Mouse (Mus musculus): ENCODE data around the gene Ell2. TPM values are rescaled to one million over a fixed set of nuclear protein-coding genes. Genes with fewer than 3 reads are reported as not detected.

Ell2 gene
- polyA plus RNA-seq, 2 experiments = 7.7 to 9.4 TPM

- no peaks in the 10 kb centered on the region for H3K27me3 ChIP-seq (ENCODE audit: control insufficient read depth, insufficient read depth, low read length)
- no peak for ATAC-seq (ENCODE audit: low FRiP score, low read depth)
- H3K27ac ChIP-seq (replicated peaks; ENCODE audit: low read depth, low read length) = no peak overlapping the region
- H3K9ac ChIP-seq (ENCODE audit: low read depth, low read length, severe bottlenecking) = no peak overlapping the region
- WGBS = 67% methylated on average over 3 of the region's 3 CpGs
- H3K36me3 ChIP-seq (ENCODE audit: control insufficient read depth, insufficient read depth, low read length) = no peaks in the 10 kb centered on the region
- H3K4me1 ChIP-seq (ENCODE audit: control insufficient read depth, insufficient read depth, low read length) = no peaks in the 10 kb centered on the region; the same call in 1 of the 2 replicates
- no peak for TF ChIP-seq POLR2A (IDR thresholded peaks at IDR 0.05; ENCODE audit: borderline replicate concordance, extremely low read depth, insufficient read depth, insufficient read length)
- no peak overlapping the region for H3K4me3 ChIP-seq (replicated peaks; ENCODE audit: low read length)
- no peak for DNase-seq (ENCODE audit: low spot score)
- H3K9me3 ChIP-seq (ENCODE audit: control insufficient read depth, low read length) = no peaks in the 10 kb centered on the region
- H3K4me2 ChIP-seq (replicated peaks; ENCODE audit: low read depth, low read length, severe bottlenecking) = no peak overlapping the region
Measured at GRCm38 (mm10) chr13:75740018-75740417, 33.5 kb downstream of the Ell2 start.

GRCm38 (mm10) chr13:75741119-75741518, 34.6 kb downstream of the Ell2 start:
- Histone ChIP-seq H3K27me3 (ENCODE audit: control insufficient read depth, insufficient read depth, low read length) (no peaks in the 10 kb centered on the region), H3K9me3 (ENCODE audit: control insufficient read depth, low read length) (no peaks in the 10 kb centered on the region), H3K4me1 (ENCODE audit: control insufficient read depth, insufficient read depth, low read length) (no peaks in the 10 kb centered on the region; the same call in 1 of the 2 replicates), H3K27ac (replicated peaks; ENCODE audit: low read depth, low read length) (no peak overlapping the region), H3K36me3 (ENCODE audit: control insufficient read depth, insufficient read depth, low read length) (no peaks in the 10 kb centered on the region), H3K4me3 (replicated peaks; ENCODE audit: low read length) (no peak overlapping the region), H3K9ac (ENCODE audit: low read depth, low read length, severe bottlenecking) (no peak overlapping the region), H3K4me2 (replicated peaks; ENCODE audit: low read depth, low read length, severe bottlenecking) (no peak overlapping the region)
- 83% methylated on average over 3 of the region's 3 CpGs for WGBS
- ATAC-seq (ENCODE audit: low FRiP score, low read depth) (no peak), DNase-seq (ENCODE audit: low spot score) (no peak)
- TF ChIP-seq POLR2A (IDR thresholded peaks at IDR 0.05; ENCODE audit: borderline replicate concordance, extremely low read depth, insufficient read depth, insufficient read length) = no peak

- 51% methylated on average over 12 of the region's 12 CpGs for WGBS
- Histone ChIP-seq H3K36me3 (ENCODE audit: control insufficient read depth, insufficient read depth, low read length) (no peaks in the 10 kb centered on the region), H3K9me3 (ENCODE audit: control insufficient read depth, low read length) (no peaks in the 10 kb centered on the region), H3K4me2 (replicated peaks; ENCODE audit: low read depth, low read length, severe bottlenecking) (no peak overlapping the region), H3K27ac (replicated peaks; ENCODE audit: low read depth, low read length) (no peak overlapping the region), H3K27me3 (ENCODE audit: control insufficient read depth, insufficient read depth, low read length) (no peaks in the 10 kb centered on the region), H3K9ac (ENCODE audit: low read depth, low read length, severe bottlenecking) (no peak overlapping the region), H3K4me1 (ENCODE audit: control insufficient read depth, insufficient read depth, low read length) (no peaks in the 10 kb centered on the region; the same call in 1 of the 2 replicates), H3K4me3 (replicated peaks; ENCODE audit: low read length) (no peak overlapping the region)
- no peak for DNase-seq (ENCODE audit: low spot score)
- TF ChIP-seq POLR2A (IDR thresholded peaks at IDR 0.05; ENCODE audit: borderline replicate concordance, extremely low read depth, insufficient read depth, insufficient read length) = no peak
- ATAC-seq (ENCODE audit: low FRiP score, low read depth) = no peak
Measured at GRCm38 (mm10) chr13:75741736-75742729, 35.5 kb downstream of the Ell2 start.

- no peak for TF ChIP-seq POLR2A (IDR thresholded peaks at IDR 0.05; ENCODE audit: borderline replicate concordance, extremely low read depth, insufficient read depth, insufficient read length)
- ATAC-seq (ENCODE audit: low FRiP score, low read depth) = no peak
- no peaks in the 10 kb centered on the region for H3K9me3 ChIP-seq (ENCODE audit: control insufficient read depth, low read length)
Measured at GRCm38 (mm10) chr13:75742970-75743369, 36.4 kb downstream of the Ell2 start.

GRCm38 (mm10) chr13:75744065-75744464, 37.5 kb downstream of the Ell2 start:
- H3K27ac ChIP-seq (replicated peaks; ENCODE audit: low read depth, low read length) = no peak overlapping the region
- no peak overlapping the region for H3K4me3 ChIP-seq (replicated peaks; ENCODE audit: low read length)
- H3K4me1 ChIP-seq (ENCODE audit: control insufficient read depth, insufficient read depth, low read length) = no peaks in the 10 kb centered on the region; the same call in 1 of the 2 replicates
- H3K36me3 ChIP-seq (ENCODE audit: control insufficient read depth, insufficient read depth, low read length) = no peaks in the 10 kb centered on the region
- DNase-seq (ENCODE audit: low spot score) (no peak), ATAC-seq (ENCODE audit: low FRiP score, low read depth) (no peak)
- H3K9me3 ChIP-seq (ENCODE audit: control insufficient read depth, low read length) = no peaks in the 10 kb centered on the region
- no peak for TF ChIP-seq POLR2A (IDR thresholded peaks at IDR 0.05; ENCODE audit: borderline replicate concordance, extremely low read depth, insufficient read depth, insufficient read length)
- H3K9ac ChIP-seq (ENCODE audit: low read depth, low read length, severe bottlenecking) = no peak overlapping the region
- no peak overlapping the region for H3K4me2 ChIP-seq (replicated peaks; ENCODE audit: low read depth, low read length, severe bottlenecking)
- no peaks in the 10 kb centered on the region for H3K27me3 ChIP-seq (ENCODE audit: control insufficient read depth, insufficient read depth, low read length)
- WGBS = 90% methylated on average over 4 of the region's 4 CpGs

More at GRCm38 (mm10) chr13:75742970-75743369, 36.4 kb downstream of the Ell2 start:
- Histone ChIP-seq H3K27ac (replicated peaks; ENCODE audit: low read depth, low read length) (no peak overlapping the region), H3K27me3 (ENCODE audit: control insufficient read depth, insufficient read depth, low read length) (no peaks in the 10 kb centered on the region), H3K36me3 (ENCODE audit: control insufficient read depth, insufficient read depth, low read length) (no peaks in the 10 kb centered on the region), H3K9ac (ENCODE audit: low read depth, low read length, severe bottlenecking) (no peak overlapping the region), H3K4me2 (replicated peaks; ENCODE audit: low read depth, low read length, severe bottlenecking) (no peak overlapping the region), H3K4me3 (replicated peaks; ENCODE audit: low read length) (no peak overlapping the region), H3K4me1 (ENCODE audit: control insufficient read depth, insufficient read depth, low read length) (no peaks in the 10 kb centered on the region; the same call in 1 of the 2 replicates)
- DNase-seq (ENCODE audit: low spot score) = no peak
- WGBS = 85% methylated on average over 3 of the region's 3 CpGs
